Mouse (Mus musculus) hindlimb bud, embryonic 11.5 days (tissue): Measurements from ENCODE around the gene Olfr1168.
"Not testable (repeated sequence)": the region's sequence is repeated elsewhere in the genome, so short reads cannot be mapped to it uniquely, and the experiment has no call there.

ENCODE experiments used
- DNase-seq: peaks from one replicate; pipeline ENCODE4 v3.0.0-alpha.2; 2012; ENCODE audit warnings: low read depth, low spot score; ENCODE audit errors: extremely low spot score

Olfr1168 gene

DNA sequence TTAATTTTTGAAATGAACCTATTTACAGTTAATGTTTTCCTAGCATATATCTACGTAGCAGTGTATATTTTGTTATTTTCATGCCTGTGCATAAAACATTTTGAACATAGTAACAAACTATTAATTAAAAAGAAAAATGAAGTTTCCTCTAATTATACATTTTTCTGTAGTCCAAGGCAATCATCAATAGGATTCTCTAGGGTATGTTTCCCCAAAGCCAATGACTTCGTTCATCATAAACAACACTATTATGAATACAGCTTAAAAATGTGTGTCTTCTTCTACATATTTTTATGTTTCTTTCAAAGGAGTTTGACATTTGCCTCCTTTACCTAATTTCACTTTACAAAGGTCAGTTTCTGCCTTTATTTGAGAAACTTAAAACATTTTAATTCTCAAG, at the start of gene Olfr1168:
Gene Olfr1168 (plus strand): TSS at position 301 of the 400 bp plus-strand sequence.
- DNase-seq: no peak

DNA sequence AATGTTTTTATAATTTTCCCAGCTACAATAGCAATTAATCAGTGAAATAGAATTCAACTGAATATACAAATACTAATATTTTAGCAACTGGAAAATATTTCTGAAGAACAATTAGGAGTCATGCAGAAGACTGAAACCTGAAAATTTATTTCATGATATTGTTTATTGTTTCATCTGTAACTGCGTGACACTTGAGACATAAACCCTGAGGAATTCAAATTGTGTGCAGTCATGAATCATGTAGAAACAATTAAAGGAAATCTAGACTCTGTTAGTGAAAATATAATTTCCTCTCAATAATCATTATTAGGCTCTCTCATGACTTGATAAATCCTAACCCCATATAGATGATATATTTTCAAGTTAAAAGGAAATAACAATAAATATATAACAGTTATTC, 26.6 kb upstream of the Olfr1168 start, which contains the start of gene Olfr1167:
Gene Olfr1167 (minus strand): TSS at position 101 of the 400 bp plus-strand sequence.
- not testable (repeated sequence) for DNase-seq

DNA sequence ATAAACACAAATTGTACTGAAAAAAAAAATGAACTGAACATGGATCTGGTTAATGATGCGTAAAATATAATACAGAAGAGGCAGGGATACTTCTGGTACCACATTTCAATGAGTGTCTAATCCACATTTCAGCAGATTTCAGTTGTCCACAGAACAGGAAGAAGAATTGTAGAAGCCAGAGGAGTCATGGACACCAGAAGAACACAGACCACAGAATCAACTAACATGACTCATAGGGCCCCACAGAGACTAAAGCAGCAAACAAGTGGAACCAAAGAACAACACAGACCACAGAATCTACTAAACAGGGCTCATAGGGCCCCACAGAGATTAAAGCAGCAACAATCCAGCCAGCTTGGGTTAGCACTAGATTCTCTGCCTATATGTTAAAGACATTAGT, 39.1 kb downstream of the Olfr1168 start:
- DNase-seq: no peak

DNA sequence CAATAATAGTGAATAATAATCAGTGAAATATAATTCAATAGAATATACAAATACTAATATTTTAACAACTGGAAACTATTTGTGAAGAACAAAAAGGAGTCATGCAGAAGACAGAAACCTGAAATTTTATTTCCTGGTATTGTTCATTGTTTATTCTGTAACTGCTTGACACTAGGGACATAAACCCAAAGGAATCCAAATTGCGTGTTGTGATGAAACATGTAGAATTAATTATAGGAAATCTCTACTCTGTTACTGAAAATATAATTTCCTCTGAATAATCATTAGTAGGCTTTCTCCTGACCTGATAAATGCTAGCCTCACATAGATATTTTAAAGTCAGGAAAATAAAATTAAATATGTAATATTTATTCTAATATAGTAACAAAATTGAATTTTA, 46.6 kb downstream of the Olfr1168 start, which contains the start of gene Olfr1170:
Gene Olfr1170 (minus strand): TSS at position 101 of the 400 bp plus-strand sequence.
- no peak for DNase-seq
